Mouse (Mus musculus): Measurements from ENCODE around the gene Usp30.

- no peak for TF ChIP-seq CTCF (IDR thresholded peaks at IDR 0.05; ENCODE audit: extremely low read depth, insufficient read length, insufficient replicate concordance, low read depth, low read length)
- no peak for TF ChIP-seq POLR2A (IDR thresholded peaks at IDR 0.05; ENCODE audit: low read depth, low read length)
Measured at GRCm38 (mm10) chr5:114172936-114173335, 107.7 kb downstream of the Usp30 start.
